Mouse (Mus musculus) ES-E14 (cell line): ENCODE data around the gene Nid2.

Source experiments
- CHD2 ChIP-seq: IDR thresholded peaks from 2 replicates; pipeline ENCODE4 v1.6.1; 2014; ENCODE audit warnings: mild to moderate bottlenecking, low read depth, low read length, inconsistent platforms
- ZNF384 ChIP-seq: IDR thresholded peaks from 2 replicates; pipeline ENCODE4 v1.6.1; 2012; ENCODE audit warnings: low read depth, low read length, inconsistent platforms

GRCm38 (mm10) chr14:19706454-19706853 lies 44.6 kb upstream of the Nid2 start:
- TF ChIP-seq ZNF384 (no peak), CHD2 (no peak)
